Mouse (Mus musculus): ENCODE data around the gene Reep3.

Gene Reep3

GRCm38 (mm10) chr10:67108096-67108495 lies 11.4 kb upstream of the Reep3 start:
- no peak for DNase-seq

- no peak for DNase-seq
Measured at GRCm38 (mm10) chr10:67107017-67107761, 10.4 kb upstream of the Reep3 start.

GRCm38 (mm10) chr10:67106400-67106799 lies 9.7 kb upstream of the Reep3 start:
- no peak for DNase-seq

GRCm38 (mm10) chr10:67105331-67106217 lies 8.8 kb upstream of the Reep3 start:
- DNase-seq, result no peak

- peak; percentile 51 for DNase-seq
Measured at GRCm38 (mm10) chr10:67104543-67104942, 7.8 kb upstream of the Reep3 start.

- DNase-seq, result no peak
Measured at GRCm38 (mm10) chr10:67100831-67101251, 4.1 kb upstream of the Reep3 start.

GRCm38 (mm10) chr10:67100011-67100661 lies 3.4 kb upstream of the Reep3 start:
- no peak for DNase-seq

GRCm38 (mm10) chr10:67099183-67099929 lies 2.6 kb upstream of the Reep3 start:
- DNase-seq, result no peak

GRCm38 (mm10) chr10:67098408-67099050 lies 1.8 kb upstream of the Reep3 start:
- DNase-seq, result no peak

GRCm38 (mm10) chr10:67097437-67098150 lies 849 bp upstream of the Reep3 start:
- peak; percentile 56 for DNase-seq

- peak; percentile 94 for DNase-seq
Measured at GRCm38 (mm10) chr10:67095798-67096620, 736 bp downstream of the Reep3 start, which contains the start of gene Jmjd1c. Gene Jmjd1c, plus strand, starts transcription at chr10:67096125.

GRCm38 (mm10) chr10:67094922-67095321 lies 1.8 kb downstream of the Reep3 start:
- no peak for DNase-seq

GRCm38 (mm10) chr10:67090611-67091010 lies 6.1 kb downstream of the Reep3 start:
- DNase-seq, result no peak

- no peak for DNase-seq
Measured at GRCm38 (mm10) chr10:67087447-67088226, 9.1 kb downstream of the Reep3 start.

GRCm38 (mm10) chr10:67085916-67086315 lies 10.8 kb downstream of the Reep3 start:
- no peak for DNase-seq

GRCm38 (mm10) chr10:67085124-67085523 lies 11.6 kb downstream of the Reep3 start:
- no peak for DNase-seq

- DNase-seq, result peak; percentile 33
Measured at GRCm38 (mm10) chr10:67083446-67084166, 13.1 kb downstream of the Reep3 start.

GRCm38 (mm10) chr10:67082531-67082930 lies 14.2 kb downstream of the Reep3 start:
- DNase-seq, result no peak

All from embryo, embryonic 11 days (tissue).